Mouse (Mus musculus): Measurements from ENCODE around the gene Lrrc34.

GRCm38 (mm10) chr3:30648466-30648865 lies 797 bp upstream of the Lrrc34 start:
- TF ChIP-seq CTCF (IDR thresholded peaks at IDR 0.05; ENCODE audit: low read depth, low read length), result no peak
- no peak for TF ChIP-seq POLR2A (IDR thresholded peaks at IDR 0.05; ENCODE audit: insufficient read depth, low read length)

All from ES-Bruce4 (cell line).